Mouse (Mus musculus) A20 (cell line): ENCODE measurements around the gene Ccdc141.

Source experiments
- DNase-seq: peaks from one replicate; pipeline ENCODE4 v3.0.0-alpha.2; 2011; ENCODE audit warnings: low read depth, low spot score

Ccdc141 gene

DNA sequence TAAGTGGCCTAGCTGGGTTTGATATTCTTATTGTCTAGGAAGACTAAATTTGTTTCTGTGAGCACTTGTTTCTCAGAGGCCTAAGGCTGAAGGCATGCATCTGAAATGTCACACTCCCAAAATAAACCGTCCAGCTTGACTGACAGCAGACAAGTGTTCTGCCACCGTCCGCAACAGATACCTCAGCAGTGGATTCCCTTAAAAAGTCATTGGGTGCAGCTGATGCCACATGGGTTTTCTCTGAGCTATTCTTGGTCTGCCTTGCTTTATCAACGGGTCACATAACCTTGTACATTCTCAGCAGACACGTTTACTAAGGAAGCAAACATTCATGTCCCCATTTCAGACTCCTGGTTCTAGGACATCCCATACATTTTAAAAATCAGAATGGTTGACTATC is 188.7 kb downstream of the Ccdc141 start:
- no peak for DNase-seq

DNA sequence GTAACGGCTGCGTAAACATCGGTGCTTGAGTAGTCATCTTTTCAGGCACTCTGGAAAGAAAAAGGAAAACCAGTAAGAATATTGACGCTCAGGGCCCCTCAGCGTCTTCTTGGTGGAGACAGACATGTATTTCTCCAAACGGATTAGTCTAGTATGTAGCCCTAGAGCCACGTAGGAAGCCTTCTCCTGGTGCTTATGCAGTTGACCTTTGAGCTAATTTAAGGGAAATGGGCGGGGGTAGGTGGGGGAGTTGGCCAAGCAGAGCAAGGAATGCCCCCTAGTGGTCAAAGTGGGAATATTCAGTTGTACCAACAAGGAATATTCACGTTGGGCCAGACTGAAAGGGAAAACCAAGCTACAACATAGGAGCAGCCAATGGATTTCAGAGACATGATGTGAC is 190.3 kb downstream of the Ccdc141 start:
- no peak for DNase-seq

DNA sequence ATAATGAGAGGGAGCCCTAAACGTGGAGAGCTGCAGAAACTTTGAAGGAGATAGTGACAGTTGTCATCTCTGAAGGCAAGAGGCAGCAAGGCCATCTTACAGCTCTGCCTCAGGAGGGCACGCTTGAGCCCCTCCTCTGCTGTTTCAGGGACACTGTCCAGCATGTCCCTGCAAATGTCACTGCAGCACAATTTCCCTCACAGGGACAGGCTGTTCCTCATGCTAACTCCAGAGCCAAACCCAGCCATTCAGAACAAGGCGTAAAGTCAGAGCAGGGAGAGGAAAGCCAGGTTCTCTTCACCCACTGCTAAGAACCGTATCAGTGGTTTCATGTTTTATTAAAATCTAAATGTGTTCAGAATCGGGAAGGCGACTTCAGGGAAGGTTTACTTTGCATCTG is 192.8 kb downstream of the Ccdc141 start:
- DNase-seq: no peak

DNA sequence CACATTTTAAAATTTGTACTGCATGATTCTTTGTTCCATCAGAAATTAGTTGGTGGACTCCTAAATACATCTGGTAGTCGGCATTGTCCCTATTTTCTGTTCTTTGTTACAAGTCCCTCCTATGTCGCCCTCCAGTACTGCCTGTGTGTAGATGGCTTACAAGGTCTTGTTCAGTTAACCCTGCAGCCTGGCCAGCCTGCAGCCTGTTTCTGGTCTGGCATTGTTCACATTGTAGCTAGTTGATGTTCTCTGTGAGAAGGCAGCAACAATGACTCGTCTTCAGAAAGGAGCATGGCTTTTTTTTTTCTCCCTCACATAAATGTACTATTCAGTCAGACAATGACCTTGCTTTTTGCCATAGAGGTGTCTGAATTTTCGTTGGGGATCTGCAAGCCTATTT is 198.4 kb downstream of the Ccdc141 start:
- no peak for DNase-seq

DNA sequence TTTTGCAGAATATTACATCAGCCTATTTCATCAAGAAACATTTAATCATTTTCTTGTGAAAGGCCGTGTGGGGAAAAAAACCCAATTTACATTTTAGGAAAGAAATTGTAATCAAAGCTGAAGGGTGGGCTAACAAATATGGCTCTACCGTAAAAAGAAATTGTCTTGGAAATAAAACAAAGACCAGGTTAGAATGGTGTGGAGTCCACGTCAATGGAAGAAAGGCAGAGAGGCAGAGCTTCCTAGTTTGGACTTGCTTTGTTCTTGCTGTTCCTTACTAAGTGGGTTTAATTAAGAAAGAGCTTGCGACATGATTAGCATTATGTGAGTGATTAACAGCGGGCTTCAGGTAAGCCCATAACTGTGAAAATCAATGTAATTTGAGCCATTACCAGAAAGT is 199.4 kb downstream of the Ccdc141 start:
- no peak for DNase-seq

DNA sequence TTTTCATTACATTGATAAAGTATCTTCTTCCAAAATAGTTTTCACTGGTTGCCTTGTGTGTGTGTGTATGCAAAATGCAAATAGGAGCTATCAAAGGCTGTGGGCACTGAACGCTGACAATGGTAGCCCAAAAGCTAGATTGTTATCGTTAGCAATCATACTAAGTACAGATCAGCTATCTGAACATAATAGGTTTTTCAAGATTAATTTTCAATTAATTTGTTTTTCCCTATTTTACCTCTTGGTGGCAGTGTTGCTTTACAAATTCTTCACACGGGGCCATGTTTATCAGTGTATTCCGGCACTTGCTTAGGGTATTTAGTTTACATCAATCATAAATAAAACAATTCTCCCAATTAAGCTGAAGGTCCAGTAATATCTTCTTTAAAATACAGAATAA is 199.8 kb downstream of the Ccdc141 start:
- DNase-seq: no peak

DNA sequence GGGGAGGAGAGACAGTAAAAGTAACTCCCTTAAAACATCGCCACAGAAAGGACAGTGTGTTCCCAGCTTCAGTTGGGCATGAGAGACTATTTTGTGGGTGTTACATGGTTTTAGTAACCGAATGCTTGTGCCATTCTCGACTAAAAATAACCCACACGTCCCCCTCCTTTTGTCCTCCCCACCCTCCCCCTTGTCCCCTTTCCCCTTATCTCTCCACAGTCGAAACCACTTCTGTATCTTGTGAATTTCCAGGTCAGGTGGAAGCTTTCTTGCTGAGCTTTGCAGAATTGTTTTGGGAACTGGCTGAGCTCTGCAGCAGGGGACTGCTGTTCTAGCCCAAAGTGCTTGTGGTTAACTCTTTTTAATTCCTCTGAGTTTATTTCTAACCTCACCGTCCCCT is 200.2 kb downstream of the Ccdc141 start:
- DNase-seq: no peak

DNA sequence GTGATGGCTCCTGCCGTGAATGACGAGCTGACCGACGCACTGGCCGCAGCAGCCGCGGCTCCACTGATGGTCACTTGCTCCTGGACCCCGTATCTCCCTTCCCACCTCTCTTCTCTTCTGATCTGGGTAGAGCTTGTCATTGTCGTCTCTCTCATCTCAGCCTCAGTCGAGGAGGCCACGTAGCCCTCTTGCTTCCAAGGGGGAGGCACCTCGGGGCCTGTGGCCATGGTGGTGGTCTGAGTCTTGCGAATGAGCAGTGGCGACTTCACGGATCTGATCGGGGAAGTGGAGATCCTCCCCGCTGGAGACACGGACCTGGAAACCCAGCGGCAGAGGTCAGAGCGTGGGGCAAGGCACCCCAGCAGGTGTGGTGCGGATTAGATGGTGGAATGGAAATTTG is 200.8 kb downstream of the Ccdc141 start:
- no peak for DNase-seq

DNA sequence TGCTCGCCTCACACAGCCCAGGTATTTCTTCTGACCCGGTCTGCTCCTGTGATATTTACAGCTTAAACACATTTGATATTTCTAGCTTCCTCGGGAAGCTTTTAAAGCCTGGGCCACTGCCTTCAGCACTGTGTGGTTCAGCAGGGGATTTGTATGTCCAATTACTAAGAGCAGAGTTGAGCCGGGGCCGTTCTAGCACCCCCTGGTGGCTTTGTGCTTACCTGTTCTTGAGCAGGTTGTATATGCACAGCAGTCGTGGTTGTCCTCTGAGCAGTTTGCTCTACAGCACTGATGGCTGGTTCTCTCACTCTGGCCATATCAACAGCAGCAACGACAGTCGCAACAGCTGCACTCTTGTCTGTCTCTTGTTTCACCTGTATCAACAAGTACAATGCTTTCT is 201.5 kb downstream of the Ccdc141 start:
- DNase-seq: peak; percentile 36

DNA sequence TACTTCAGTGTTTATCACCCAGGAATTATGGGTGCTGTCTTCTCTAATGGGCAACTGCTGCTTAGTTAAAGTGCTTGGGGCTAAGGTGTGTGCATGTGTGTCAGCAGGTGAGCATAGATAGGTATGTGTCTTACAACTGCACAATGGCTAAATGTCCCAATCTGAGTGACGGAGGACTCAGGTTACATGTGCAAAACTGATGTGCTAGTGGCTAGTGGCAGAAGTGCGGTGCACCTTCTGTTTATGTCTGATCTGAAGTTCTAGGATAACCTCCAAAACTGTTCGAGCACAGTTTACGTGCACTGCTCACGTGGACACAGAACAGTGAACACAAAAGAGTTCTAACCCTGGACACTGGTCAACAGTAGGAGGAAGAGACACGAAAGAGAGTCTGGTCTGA is 203.9 kb downstream of the Ccdc141 start:
- DNase-seq: no peak

DNA sequence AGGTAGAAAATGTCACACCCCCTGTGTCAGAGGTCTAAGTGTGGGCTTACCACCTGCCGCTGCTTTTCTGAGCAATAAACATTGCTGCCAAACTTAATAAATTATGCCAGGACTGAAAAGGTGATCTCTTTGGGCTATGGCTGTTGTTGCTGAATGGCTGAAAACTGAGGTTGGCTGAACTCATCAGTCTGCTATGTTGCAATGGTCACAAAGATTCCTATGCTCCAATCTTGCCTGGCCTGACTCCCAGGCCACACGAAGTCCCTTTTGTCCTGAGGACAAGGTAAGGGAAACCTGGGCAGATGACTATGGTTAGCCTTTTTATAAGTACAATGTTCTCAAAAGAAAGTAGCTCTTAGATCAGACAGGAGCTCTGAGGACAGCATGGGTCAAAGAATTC is 204.4 kb downstream of the Ccdc141 start:
- no peak for DNase-seq

DNA sequence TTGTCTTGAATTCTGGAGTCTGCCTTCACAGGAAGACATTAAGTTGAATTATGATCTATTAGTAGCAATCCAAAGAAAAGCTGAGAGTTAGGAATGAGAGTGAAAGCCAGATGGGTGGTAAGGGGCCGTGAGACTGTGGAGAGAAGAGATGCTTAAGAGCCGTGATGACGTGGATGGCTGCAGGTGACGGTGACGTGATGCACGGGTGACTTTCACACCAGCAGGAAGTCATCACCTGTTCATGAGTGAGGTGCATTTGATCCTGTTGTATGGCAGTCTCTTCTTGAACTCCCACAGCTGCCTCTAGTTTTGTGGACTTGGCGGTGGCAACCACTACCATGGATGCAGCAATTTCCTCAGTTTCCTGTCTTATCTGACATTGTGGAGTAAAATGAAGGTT is 204.9 kb downstream of the Ccdc141 start:
- DNase-seq: no peak

DNA sequence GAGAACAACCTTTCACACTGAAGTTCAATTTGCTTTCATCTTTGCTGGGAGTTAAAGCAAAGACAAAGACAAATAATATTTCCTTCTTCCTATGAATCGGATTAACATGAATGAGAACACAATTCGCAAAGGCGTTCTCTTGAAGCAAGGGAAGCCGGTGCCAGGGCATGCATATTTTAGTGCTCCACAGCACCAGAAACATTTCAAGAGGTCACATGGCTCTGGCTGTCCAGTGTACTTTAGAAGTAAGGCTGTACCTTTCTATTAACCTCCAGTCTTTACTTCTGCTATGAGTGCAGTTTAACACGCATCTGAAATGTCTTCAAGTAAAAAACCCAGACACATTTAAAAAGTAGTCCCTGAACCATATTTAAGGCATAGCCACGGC is 208.4 kb downstream of the Ccdc141 start:
- DNase-seq: no peak

DNA sequence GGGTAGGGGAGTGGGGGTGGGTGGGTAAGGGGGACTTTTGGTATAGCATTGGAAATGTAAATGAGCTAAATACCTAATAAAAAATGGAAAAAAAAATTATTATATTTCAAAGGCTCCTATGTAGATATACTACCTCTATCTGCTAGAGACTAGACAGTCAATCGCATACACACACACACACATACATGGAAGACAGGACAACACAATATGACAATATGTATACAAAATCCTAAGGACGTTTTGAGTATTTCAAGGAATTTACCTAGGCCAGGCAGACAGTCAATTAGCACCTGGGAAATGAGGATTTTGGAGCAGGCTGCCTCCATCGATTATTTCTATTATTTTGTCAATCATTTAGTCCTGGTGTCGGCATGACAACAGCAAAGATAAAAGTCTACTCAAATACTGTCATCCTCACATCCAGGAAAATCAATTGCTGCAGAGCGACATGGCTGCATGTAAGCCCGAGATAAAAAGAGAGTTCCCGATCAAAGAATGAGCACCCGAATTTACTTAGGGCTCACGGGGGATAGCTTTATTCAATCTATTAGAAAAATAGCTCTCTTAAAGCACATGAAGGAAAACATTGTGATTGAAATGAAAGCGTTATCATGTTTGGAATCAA is 208.9 kb downstream of the Ccdc141 start:
- no peak for DNase-seq
